Mouse (Mus musculus): ENCODE measurements at regions not wholly inside any gene's neighbourhood (a gene's known extent, or its start where the extent isn't known, plus 50 kb on each side); places are given as distances from the start of the nearest gene placed in this dataset.

DNA sequence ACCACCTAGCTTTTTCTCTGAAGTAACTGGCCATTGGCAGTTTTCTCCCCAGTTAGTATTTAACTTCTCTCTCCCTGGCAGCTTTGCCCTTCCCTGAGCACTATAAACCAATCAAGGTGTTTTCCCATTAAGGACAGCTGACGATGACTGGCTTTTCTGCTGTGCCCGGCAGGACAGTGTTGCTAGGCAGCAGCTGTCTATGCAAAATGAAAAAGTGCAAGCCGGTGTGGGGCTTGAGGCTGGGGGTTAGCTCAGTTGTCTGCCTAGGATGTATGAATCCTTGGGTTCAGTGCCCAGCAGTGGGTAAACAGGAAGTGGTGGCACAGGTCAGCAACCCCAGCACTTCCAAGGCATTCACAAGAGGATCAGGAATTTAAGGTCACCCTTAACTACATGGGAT, 60.9 kb upstream of the Klf4 start:
- no peak for ATAC-seq (ENCODE audit: poor library complexity, severe bottlenecking)

DNA sequence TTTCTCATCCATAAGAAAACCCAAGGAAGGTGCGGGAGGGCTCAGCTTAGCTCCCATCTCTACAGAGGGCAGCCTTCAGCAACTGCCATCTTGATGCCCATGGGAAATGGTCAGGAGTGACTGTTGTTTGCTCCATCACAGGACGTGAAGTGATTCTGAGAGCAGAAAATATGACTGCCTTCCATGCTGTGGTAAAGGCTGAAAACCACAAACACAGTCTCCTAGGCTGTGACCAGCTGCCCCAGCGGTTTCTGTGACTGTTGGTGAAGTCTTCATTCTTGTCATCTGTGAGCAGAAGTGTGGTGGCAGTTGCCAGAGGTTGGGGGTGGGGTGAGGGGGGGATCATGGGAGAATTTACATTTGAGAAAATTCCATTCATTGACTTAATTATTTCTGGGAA, 53.9 kb upstream of the Klf4 start:
- no peak for ATAC-seq (ENCODE audit: poor library complexity, severe bottlenecking)

DNA sequence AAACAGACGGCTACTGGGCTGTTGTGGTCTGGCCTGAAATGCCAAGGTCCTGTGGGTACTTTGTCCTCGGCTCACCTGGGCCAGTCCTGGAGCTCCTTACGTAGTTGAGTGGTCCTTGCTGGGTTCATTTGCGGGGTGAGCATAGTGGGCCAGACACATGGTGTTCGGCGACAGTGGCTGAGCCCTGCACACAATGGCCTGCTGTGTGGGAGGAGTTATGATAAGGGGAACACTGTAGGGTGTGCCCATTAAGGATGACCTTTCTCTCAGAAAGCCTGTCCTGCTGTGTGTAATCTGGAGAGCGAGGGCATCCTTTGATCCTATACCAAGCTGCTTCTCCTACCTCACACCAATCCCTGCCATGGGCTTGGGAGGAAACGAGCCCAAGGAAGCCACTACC, 51.3 kb upstream of the Klf4 start:
- no peak for ATAC-seq (ENCODE audit: poor library complexity, severe bottlenecking)

Measured in megakaryocyte, adult 5-6 weeks (primary cell).